Mouse (Mus musculus): ENCODE data around the gene Tmc8. TPM values are rescaled to one million over a fixed set of nuclear protein-coding genes. Genes with fewer than 3 reads are reported as not detected.
A peak's percentile ranks its signal among the peaks of the same experiment; 100 is the strongest.

Gene Tmc8
- polyA plus RNA-seq, 1 experiment from 2014 or later: 2.9 TPM

GRCm38 (mm10) chr11:117823411-117823810 is 41.5 kb downstream of the Tmc8 start:
- no peak overlapping the region for H3K4me3 ChIP-seq (ENCODE audit: low read depth, low read length)
- H3K9ac ChIP-seq: 0 out of 2 replicates have a peak overlapping the region, but pooled peaks have one; percentile 24
- H3K36me3 ChIP-seq (ENCODE audit: insufficient read depth): peaks cover 51% of the 10 kb centered on the region
- ATAC-seq (ENCODE audit: insufficient read depth): no peak
- H3K27me3 ChIP-seq (ENCODE audit: insufficient read depth, low read length): no peaks in the 10 kb centered on the region
- 86% methylated on average over 6 of the region's 6 CpGs for WGBS
- peak overlapping the region; percentile 59; the same call in 1 of the 2 replicates for H3K27ac ChIP-seq (ENCODE audit: low read depth)
- peak overlapping the region; percentile 82 for H3K4me2 ChIP-seq
- peaks cover 21% of the 10 kb centered on the region for H3K4me1 ChIP-seq (ENCODE audit: insufficient read depth)
- no peak for DNase-seq
- no peak for TF ChIP-seq CTCF (IDR thresholded peaks at IDR 0.05; ENCODE audit: low read depth)
- no peaks in the 10 kb centered on the region for H3K9me3 ChIP-seq (ENCODE audit: low read depth, low read length)

- peaks cover 30% of the 10 kb centered on the region for H3K4me1 ChIP-seq (ENCODE audit: insufficient read depth)
- WGBS: 14% methylated on average over 23 of the region's 23 CpGs
- peak overlapping the region; percentile 55; the same call in 1 of the 2 replicates for H3K27ac ChIP-seq (ENCODE audit: low read depth)
- peak overlapping the region; percentile 66 for H3K4me3 ChIP-seq (ENCODE audit: low read depth, low read length)
- no peaks in the 10 kb centered on the region for H3K9me3 ChIP-seq (ENCODE audit: low read depth, low read length)
- ATAC-seq (ENCODE audit: insufficient read depth) (peak; percentile 71), DNase-seq (peak; percentile 94)
- peaks cover 42% of the 10 kb centered on the region for H3K36me3 ChIP-seq (ENCODE audit: insufficient read depth)
- H3K4me2 ChIP-seq: peak overlapping the region; percentile 82
- H3K27me3 ChIP-seq (ENCODE audit: insufficient read depth, low read length): no peaks in the 10 kb centered on the region
- peak overlapping the region; percentile 81 for H3K9ac ChIP-seq
- peak; percentile 96 for TF ChIP-seq CTCF (IDR thresholded peaks at IDR 0.05; ENCODE audit: low read depth)
Observed at GRCm38 (mm10) chr11:117824060-117824969, 42.4 kb downstream of the Tmc8 start.

GRCm38 (mm10) chr11:117825333-117826101 is 43.6 kb downstream of the Tmc8 start, which contains the start of the genes Afmid and Tk1:
Gene Afmid, plus strand, starts transcription at chr11:117825924.
Gene Tk1, minus strand, starts transcription at chr11:117826092.
- Histone ChIP-seq H3K27ac (ENCODE audit: low read depth) (peak within 1 kb of the TSS; percentile 89), H3K9ac (peak within 1 kb of the TSS; percentile 81), H3K4me2 (peak within 1 kb of the TSS; percentile 82), H3K4me1 (ENCODE audit: insufficient read depth) (peaks cover 37% of the 10 kb centered on the region), H3K27me3 (ENCODE audit: insufficient read depth, low read length) (no peaks in the 10 kb centered on the region), H3K36me3 (ENCODE audit: insufficient read depth) (peaks cover 30% of the 10 kb centered on the region), H3K9me3 (ENCODE audit: low read depth, low read length) (no peaks in the 10 kb centered on the region), H3K4me3 (ENCODE audit: low read depth, low read length) (peak within 1 kb of the TSS; percentile 66)
- WGBS: under 1% methylated on average over 34 of the region's 34 CpGs
- DNase-seq (peak; percentile 96), ATAC-seq (ENCODE audit: insufficient read depth) (peak; percentile 55)
- no peak for TF ChIP-seq CTCF (IDR thresholded peaks at IDR 0.05; ENCODE audit: low read depth)

- peak overlapping the region; percentile 66 for H3K4me3 ChIP-seq (ENCODE audit: low read depth, low read length)
- ATAC-seq (ENCODE audit: insufficient read depth) (peak; percentile 3; the same call in 1 of the 2 replicates), DNase-seq (peak; percentile 63)
- peaks cover 24% of the 10 kb centered on the region for H3K36me3 ChIP-seq (ENCODE audit: insufficient read depth)
- peak overlapping the region; percentile 81 for H3K9ac ChIP-seq
- no peaks in the 10 kb centered on the region for H3K27me3 ChIP-seq (ENCODE audit: insufficient read depth, low read length)
- H3K27ac ChIP-seq (ENCODE audit: low read depth): peak overlapping the region; percentile 89
- 7% methylated on average over 5 of the region's 5 CpGs for WGBS
- TF ChIP-seq CTCF (IDR thresholded peaks at IDR 0.05; ENCODE audit: low read depth): no peak
- peak overlapping the region; percentile 82 for H3K4me2 ChIP-seq
- no peaks in the 10 kb centered on the region for H3K9me3 ChIP-seq (ENCODE audit: low read depth, low read length)
- peaks cover 40% of the 10 kb centered on the region for H3K4me1 ChIP-seq (ENCODE audit: insufficient read depth)
Observed at GRCm38 (mm10) chr11:117826164-117826563, 44.3 kb downstream of the Tmc8 start.

- Histone ChIP-seq H3K36me3 (ENCODE audit: insufficient read depth) (peaks cover 16% of the 10 kb centered on the region), H3K4me3 (ENCODE audit: low read depth, low read length) (no peak overlapping the region; the same call in 1 of the 2 replicates), H3K9me3 (ENCODE audit: low read depth, low read length) (no peaks in the 10 kb centered on the region), H3K27me3 (ENCODE audit: insufficient read depth, low read length) (no peaks in the 10 kb centered on the region), H3K4me1 (ENCODE audit: insufficient read depth) (peaks cover 40% of the 10 kb centered on the region), H3K27ac (ENCODE audit: low read depth) (peak overlapping the region; percentile 89; the same call in 1 of the 2 replicates), H3K4me2 (peak overlapping the region; percentile 82), H3K9ac (no peak overlapping the region; the same call in 1 of the 2 replicates)
- no peak for DNase-seq
- TF ChIP-seq CTCF (IDR thresholded peaks at IDR 0.05; ENCODE audit: low read depth): no peak
- WGBS: 41% methylated on average over 8 of the region's 8 CpGs
- ATAC-seq (ENCODE audit: insufficient read depth): no peak
Observed at GRCm38 (mm10) chr11:117826916-117827315, 45.0 kb downstream of the Tmc8 start.

GRCm38 (mm10) chr11:117827386-117827785 is 45.5 kb downstream of the Tmc8 start:
- Histone ChIP-seq H3K27ac (ENCODE audit: low read depth) (no peak overlapping the region), H3K9ac (no peak overlapping the region), H3K4me2 (no peak overlapping the region), H3K4me3 (ENCODE audit: low read depth, low read length) (no peak overlapping the region), H3K27me3 (ENCODE audit: insufficient read depth, low read length) (no peaks in the 10 kb centered on the region), H3K4me1 (ENCODE audit: insufficient read depth) (peaks cover 40% of the 10 kb centered on the region), H3K9me3 (ENCODE audit: low read depth, low read length) (no peaks in the 10 kb centered on the region), H3K36me3 (ENCODE audit: insufficient read depth) (peaks cover 12% of the 10 kb centered on the region)
- no peak for TF ChIP-seq CTCF (IDR thresholded peaks at IDR 0.05; ENCODE audit: low read depth)
- ATAC-seq (ENCODE audit: insufficient read depth): no peak
- peak; percentile 27 for DNase-seq
- 36% methylated on average over 3 of the region's 3 CpGs for WGBS

Measured in lung, embryonic 14.5 days (tissue).